ENCODE assay signal across 11 mouse cellular contexts in the genomic region with DNA sequence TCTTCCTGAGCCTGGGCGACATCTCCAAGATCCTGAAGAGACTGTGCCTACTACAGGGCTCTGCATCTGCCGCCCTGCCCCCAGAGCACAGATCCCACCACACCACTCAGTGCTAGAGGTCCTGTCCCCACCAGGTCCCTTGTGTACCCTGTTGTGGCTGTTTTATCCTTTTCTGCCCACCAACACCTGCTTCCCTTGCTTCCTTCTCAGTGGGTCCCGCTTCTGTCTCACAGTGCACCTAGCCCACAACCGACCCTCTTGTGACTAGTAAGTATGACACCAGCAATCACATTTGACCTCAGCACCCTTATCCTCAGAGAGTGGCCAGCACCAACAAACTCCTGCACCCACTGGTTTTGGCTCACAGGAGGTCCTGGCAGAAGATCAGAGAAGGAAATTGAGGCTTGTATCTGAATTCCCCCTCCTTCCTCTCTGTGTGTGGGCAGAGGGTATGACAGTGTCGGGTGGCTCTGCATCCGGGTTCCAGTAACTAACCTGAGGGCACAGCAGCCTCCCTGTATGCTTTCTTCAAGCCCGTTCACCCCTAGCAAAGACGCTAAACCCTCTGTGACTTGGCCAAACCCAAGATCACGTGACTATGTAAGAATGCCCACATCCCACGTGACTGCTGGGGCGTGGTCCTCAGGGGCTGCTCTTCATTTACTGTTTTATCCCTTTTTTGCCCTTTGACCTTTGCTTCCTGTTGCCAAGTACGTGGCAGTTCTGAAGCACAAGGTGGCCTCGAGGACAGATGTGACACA. TPM values are rescaled to one million over a fixed set of nuclear protein-coding genes. Genes with fewer than 3 reads are reported as not detected.
A peak's percentile ranks its signal among the peaks of the same experiment; 100 is the strongest.
DNase-seq lines count a peak whose midpoint lies in the region; ATAC-seq and TF ChIP-seq lines count a peak whose summit lies in the region.
"Had no signal": no experiment of that assay in that cellular context is flagged by ENCODE, and none has a peak within 500 bp of the region (broad histone marks: within the 10 kb centered on the region; RNA-seq: fewer than 3 reads in every experiment).

No protein-coding gene starts in this region.

- TF ChIP-seq POLR2A in small intestine, adult 2 months (IDR thresholded peaks at IDR 0.05; ENCODE audit: low read depth, low read length), result no peak

- no peaks in the 10 kb centered on the region for H3K27me3 ChIP-seq in intestine, embryonic 16.5 days (replicated peaks; ENCODE audit: control insufficient read depth, insufficient read depth, low read length)
- H3K27me3 ChIP-seq in intestine, embryonic 15.5 days (replicated peaks), result no peaks in the 10 kb centered on the region
- no peaks in the 10 kb centered on the region for H3K27me3 ChIP-seq in small intestine, adult 2 months (ENCODE audit: control insufficient read depth, insufficient read depth, low read length)
- H3K27me3 ChIP-seq: embryonic facial prominence, embryonic 12.5 days; limb, embryonic 13.5 days; Patski had no signal

- no peak for TF ChIP-seq CTCF in small intestine, adult 2 months (IDR thresholded peaks at IDR 0.05; ENCODE audit: extremely low read depth, insufficient read length, insufficient replicate concordance, low read depth, low read length)

- H3K9me3 ChIP-seq in intestine, embryonic 16.5 days (ENCODE audit: control insufficient read depth, low read length), result no peaks in the 10 kb centered on the region
- H3K9me3 ChIP-seq in intestine, embryonic 15.5 days, result no peaks in the 10 kb centered on the region
- H3K9me3 ChIP-seq: embryonic facial prominence, embryonic 12.5 days; limb, embryonic 13.5 days had no signal

- no peak overlapping the region for H3K27ac ChIP-seq in intestine, embryonic 16.5 days (ENCODE audit: low read length)
- no peak overlapping the region for H3K27ac ChIP-seq in intestine, embryonic 15.5 days
- peak overlapping the region; percentile 86 for H3K27ac ChIP-seq in small intestine, adult 2 months (ENCODE audit: insufficient read depth, low read depth, low read length)
- H3K27ac ChIP-seq: embryonic facial prominence, embryonic 12.5 days; limb, embryonic 13.5 days had no signal

- 63% methylated on average over 13 of the region's 13 CpGs for WGBS in intestine, embryonic 16.5 days
- WGBS in intestine, embryonic 15.5 days, result 63% methylated on average over 13 of the region's 13 CpGs
- WGBS in small intestine, adult 2 months, result 28% methylated on average over 13 of the region's 13 CpGs

- no peak overlapping the region for H3K9ac ChIP-seq in intestine, embryonic 16.5 days (ENCODE audit: low read depth, low read length)
- H3K9ac ChIP-seq in intestine, embryonic 15.5 days, result no peak overlapping the region
- H3K9ac ChIP-seq: embryonic facial prominence, embryonic 12.5 days; limb, embryonic 13.5 days had no signal

- ATAC-seq in intestine, embryonic 16.5 days, result peak; percentile 17; the same call in 1 of the 2 replicates
- ATAC-seq in intestine, embryonic 15.5 days, result no peak
- ATAC-seq in CD4-positive, CD25-positive, alpha-beta regulatory T cell, adult 4 months, result peak; percentile 86
- ATAC-seq in common myeloid progenitor, adult 5-6 weeks (replicated peaks; ENCODE audit: low read depth, poor library complexity, severe bottlenecking), result peak; percentile 64
- ATAC-seq: Patski had no signal

- H3K4me1 ChIP-seq in intestine, embryonic 16.5 days (ENCODE audit: control insufficient read depth, insufficient read depth, low read length), result peaks cover 34% of the 10 kb centered on the region
- peaks cover 21% of the 10 kb centered on the region for H3K4me1 ChIP-seq in intestine, embryonic 15.5 days (replicated peaks)
- H3K4me1 ChIP-seq in small intestine, adult 2 months (ENCODE audit: control insufficient read depth, insufficient read depth, insufficient read length, low read length), result peaks cover 52% of the 10 kb centered on the region
- H3K4me1 ChIP-seq: limb, embryonic 13.5 days had no signal

- DNase-seq in layer of hippocampus, postnatal 10 days (ENCODE audit: low spot score in 2 of 2), result no peak
- no peak for DNase-seq in retina, postnatal 1 day
- DNase-seq in right cerebral cortex, postnatal 14 days, result no peak

- H3K4me3 ChIP-seq in intestine, embryonic 16.5 days (ENCODE audit: low read length), result no peak overlapping the region
- no peak overlapping the region for H3K4me3 ChIP-seq in intestine, embryonic 15.5 days (replicated peaks)
- H3K4me3 ChIP-seq in small intestine, adult 2 months (ENCODE audit: low read depth, low read length), result peak overlapping the region; percentile 5; the same call in 1 of the 2 replicates
- H3K4me3 ChIP-seq: embryonic facial prominence, embryonic 12.5 days; limb, embryonic 13.5 days had no signal

- no peak overlapping the region for H3K4me2 ChIP-seq in intestine, embryonic 16.5 days (ENCODE audit: low read depth, low read length)
- H3K4me2 ChIP-seq in intestine, embryonic 15.5 days (replicated peaks), result no peak overlapping the region
- H3K4me2 ChIP-seq: embryonic facial prominence, embryonic 12.5 days; limb, embryonic 13.5 days had no signal

- no peaks in the 10 kb centered on the region; the same call in 1 of the 2 replicates for H3K36me3 ChIP-seq in intestine, embryonic 16.5 days (ENCODE audit: control insufficient read depth, insufficient read depth, low read length)
- H3K36me3 ChIP-seq in intestine, embryonic 15.5 days, result 0 out of 2 replicates have a peak, but pooled peaks cover 3% of the 10 kb centered on the region
- H3K36me3 ChIP-seq in small intestine, adult 2 months (ENCODE audit: control insufficient read depth, insufficient read depth, low read length), result no peaks in the 10 kb centered on the region

RNA-seq across cellular contexts. Expression of gene Sulf2, which starts 29.8 kb away (rescaled TPM):
- 68.4 and 76.3 TPM in 2 replicates for polyA plus RNA-seq in intestine, embryonic 16.5 days (2015; fragmentation: Nextera tagmentation; extraction: Ambion mirVana)
- 100 and 106 TPM in 2 replicates for polyA plus RNA-seq in intestine, embryonic 15.5 days (2015; fragmentation: Nextera tagmentation; extraction: Ambion mirVana)
- polyA plus RNA-seq in CD4-positive, CD25-positive, alpha-beta regulatory T cell, adult 4 months (2017; shearing (Covaris generic)), result 1 to 10 TPM; 2.5 to 5.6 TPM
- 0.41 and 1.1 TPM in 2 replicates for total RNA-seq in common myeloid progenitor, adult 5-6 weeks (2017)
- 35.8 and 75.6 TPM in 2 replicates for polyA plus RNA-seq in small intestine, adult 2 months (2012; rRNA removed)
- total RNA-seq in layer of hippocampus, postnatal 10 days (2021), result 100 to 1,000 TPM; 192 to 224 TPM
